Mouse (Mus musculus) kidney, adult 9 months (tissue): ENCODE results near the gene Ranbp6.
A peak's percentile ranks its signal among the peaks of the same experiment; 100 is the strongest.

Experiments
- DNase-seq: peaks from one replicate; pipeline ENCODE4 v3.0.0; 2022

The Ranbp6 gene

DNA sequence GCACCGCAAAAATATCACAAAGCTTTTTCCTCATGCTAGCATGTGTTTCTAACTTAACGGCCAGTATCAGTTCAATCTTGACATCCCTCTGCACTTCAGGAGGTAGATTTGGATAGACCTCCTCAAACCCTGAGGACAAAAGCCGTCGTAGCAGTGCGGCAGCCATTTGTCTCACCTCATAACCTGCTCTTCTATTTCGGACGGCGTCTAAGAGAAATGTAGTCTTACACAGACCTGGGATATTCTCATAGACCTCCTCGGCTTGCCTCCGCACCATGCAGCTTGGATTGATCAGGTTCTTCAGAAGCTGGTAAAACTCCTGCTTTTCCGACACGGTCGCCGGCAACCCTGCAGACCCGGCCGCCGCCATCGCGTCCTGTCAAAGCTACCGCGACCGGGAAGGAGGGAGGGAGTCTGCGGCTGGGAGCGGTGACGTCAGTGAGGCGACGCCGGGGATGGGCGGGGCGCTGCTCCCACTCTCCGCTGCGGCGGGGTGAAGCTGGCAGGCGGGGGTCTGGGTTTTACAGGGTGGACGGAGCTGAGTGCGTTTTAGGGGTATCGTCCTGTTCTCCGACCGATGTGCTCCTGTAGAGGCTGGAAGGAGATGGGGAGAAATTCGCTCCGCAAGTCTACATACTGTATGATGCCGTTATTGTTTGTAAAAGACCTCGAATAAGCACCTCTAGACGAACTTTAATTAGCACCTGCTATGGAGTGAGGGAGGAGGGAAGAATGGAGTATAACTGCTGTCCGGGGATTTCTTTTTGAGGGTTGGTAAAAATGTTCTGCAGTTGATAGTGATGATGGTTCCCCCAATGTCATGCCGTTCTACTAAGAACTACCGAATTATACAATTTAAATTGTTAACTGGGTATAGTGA, at the start of gene Ranbp6:
Gene Ranbp6 (minus strand): TSS at position 394 of the 880 bp plus-strand sequence.
- DNase-seq, result peak; percentile 90

DNA sequence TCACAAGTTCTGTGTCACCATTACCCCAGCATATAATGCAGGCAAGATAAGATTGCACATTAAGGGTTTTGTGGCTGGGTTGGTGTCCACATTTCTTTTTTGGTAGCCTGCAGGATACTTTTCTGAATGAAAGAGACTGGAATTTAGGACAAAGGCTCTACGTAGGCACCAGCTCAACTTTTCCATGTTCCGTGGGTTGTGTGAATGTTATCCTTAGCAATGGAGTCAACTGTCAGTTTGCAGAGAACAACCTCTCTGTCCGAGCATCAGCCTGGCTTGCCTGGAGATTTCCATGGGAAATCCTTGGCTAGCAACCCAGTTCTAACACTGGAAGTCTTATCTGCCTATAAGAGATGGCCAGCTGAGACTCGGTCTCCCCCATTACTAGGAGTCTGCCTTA, 48.0 kb upstream of the Ranbp6 start:
- DNase-seq, result no peak

DNA sequence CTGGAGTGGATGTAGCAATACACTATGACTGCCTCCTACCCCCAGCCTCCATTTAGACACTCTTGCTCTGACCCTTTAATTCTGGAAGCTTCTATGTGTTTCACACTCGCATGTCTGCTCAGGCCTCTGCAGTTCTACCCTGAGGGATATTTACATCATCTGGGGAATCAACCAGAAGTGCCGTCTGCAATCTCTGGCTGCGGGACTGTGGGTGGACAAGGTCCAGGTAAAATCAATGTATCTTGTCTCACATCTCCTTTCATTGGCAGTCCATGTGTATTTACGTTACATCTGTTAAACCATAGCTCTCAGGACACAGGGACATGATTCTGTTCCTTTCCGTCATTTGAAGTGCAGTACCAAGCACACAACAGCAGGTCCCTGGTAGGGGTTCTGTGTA, 44.5 kb upstream of the Ranbp6 start:
- DNase-seq, result no peak

DNA sequence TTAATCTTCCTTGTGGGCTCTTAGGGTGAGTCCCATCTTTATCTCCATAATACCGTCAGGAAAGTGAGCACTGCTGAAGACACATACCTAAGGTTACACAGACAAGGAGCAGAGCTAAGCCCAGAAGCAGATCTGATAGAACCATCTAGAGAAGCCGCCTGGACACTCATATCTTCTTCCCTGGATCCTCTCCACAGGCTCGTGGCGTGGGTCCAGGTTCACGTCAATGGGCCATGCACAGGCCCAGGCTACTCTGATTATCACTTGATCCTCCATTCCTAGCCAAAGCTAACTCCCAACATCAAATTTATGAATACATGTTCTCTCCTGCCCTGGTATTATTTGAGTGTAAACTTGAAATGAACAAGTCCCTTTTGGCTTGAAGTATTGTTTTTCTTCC, 40.9 kb upstream of the Ranbp6 start:
- DNase-seq, result no peak

DNA sequence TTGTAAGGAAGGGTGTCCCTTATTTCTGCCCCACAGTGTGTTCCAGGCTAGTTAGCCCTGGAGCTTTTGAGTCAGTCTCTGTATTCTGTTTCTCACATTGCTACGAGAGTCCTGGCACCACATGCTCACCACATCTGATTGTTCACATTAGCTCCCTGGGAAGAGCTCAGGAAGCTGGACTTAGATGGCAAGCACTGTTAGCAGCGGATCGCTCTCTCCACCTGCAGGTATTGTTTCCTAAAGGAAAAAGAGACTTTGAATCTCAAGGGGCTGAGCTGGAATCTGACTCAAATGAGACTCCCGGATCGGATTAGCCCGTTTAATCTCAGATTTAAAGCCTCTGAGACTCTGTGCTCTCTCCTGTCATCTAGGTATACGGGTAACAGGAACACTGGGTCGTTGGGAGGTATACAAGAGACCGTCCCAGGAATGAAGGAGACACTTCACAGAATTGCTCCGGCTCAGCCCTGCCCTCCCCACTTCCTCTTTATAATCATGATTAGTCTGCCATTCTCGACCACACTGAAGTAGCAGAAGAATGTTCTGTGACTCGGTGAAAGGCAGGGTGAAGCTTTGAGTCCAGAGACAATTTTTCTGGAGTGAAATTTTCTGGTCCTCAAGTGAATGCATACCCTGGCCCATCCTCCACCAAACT, 38.4 kb upstream of the Ranbp6 start:
- DNase-seq, result no peak

DNA sequence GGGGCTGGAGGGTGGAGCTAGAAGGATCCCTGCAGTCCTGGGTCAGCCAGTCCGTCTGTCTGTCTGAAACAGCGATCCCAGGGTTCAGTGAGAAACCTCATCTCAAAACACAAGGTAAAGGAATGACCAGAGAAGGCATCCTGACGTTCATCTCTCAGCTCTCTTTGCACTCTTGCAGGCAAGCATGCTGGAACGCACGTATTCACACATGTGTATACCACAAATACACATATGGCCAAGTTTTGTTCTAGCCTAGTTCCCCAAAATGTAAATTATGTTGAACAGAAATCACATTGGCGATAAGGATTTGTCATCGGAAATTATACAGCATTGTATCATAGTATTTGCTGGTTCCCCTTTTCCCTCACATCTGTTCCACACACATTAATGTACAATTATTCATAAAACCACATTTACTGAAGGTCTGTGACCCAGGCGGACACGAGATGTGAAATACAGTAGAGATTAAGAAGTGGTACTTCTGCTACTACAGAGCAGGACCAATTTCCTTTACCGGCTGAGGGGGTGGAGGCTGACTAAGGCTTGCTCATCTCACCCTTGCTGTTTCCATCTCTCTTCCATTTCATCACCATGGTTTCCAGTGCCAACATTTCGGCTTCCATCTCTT, 37.3 kb upstream of the Ranbp6 start:
- DNase-seq, result no peak

DNA sequence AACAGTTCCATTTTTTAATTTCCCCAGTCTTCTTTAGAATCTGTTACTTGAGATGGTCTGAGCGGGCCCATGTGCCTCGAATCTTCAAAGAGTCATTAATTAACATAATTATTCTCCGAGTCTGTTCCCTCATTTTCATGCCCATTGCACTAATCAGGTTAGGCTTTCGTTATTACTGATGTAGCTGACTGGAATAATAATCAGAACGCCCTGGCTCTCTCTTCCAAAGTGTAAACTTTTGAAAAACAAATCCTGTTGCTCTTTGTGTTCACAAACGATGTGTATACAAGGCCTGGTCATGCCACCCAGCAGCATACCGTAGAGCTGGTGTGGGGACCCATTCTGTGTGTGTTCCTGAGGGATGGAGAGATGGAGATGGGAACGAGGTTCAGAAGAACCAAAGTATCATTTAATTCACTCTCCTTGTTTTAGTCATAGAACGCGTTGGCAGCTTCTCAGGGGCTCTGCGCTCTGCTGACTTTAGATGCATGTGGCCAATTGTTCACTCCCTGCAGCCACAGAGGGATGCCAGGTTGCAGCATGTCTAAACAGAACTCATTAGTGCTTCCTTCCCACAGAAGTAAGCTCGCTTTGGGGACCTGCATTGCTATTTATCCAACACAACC, 31.4 kb upstream of the Ranbp6 start:
- DNase-seq, result no peak

DNA sequence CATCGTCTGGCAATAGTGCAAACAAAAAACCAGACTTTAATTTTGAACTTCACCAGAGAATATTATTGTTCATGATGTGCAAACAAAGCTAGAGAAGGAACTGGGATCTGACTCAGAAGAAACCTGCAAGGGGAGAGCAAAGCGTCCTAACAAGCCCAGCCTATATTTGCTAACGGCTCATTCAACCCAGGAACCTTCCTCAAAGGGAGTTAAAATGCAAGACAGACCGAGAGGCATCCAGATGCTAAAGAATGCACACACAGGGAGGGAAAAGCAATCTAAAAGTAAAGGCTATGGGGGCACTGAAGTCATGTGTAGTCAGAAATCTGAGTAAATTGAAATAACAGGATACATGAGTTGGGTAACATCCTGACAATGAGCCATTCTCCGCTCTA, 30.9 kb upstream of the Ranbp6 start:
- DNase-seq, result no peak

DNA sequence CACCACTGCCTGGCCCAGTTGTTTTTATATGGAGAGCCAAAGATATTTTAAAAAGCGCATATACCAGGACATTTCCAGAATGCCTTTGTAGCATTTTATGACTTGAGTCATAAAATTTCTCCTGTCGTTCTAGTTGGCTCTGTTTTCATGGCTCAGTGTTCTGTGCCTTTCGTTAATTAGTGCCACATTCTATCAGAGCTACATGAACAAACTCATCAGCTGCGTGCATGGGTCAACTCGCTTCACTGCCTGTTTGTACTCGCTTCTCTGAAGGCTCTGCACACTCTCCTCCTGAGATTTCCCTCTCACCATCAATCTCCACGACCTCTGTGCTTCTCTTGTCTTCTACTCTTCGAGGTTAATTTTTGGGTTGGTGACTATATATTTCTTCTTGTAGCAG, 30.2 kb upstream of the Ranbp6 start:
- peak; percentile 39 for DNase-seq

DNA sequence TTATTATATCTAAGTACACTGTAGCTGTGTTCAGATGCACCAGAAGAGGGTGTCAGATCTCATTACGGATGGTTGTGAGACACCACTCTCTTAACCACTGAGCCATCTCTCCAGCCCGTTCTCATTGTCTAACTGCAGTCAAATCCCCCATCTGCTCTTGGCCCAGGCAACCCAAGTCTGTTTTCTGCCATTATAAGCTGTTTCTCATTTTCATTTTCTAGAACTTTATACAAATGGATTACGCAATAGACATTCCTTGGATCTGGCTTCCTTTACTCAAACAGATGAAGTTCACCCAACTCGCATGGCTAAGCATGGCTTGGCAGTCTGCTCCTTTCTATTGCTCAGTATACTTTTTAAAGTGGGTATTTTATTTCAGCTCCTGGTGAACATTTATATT, 27.9 kb upstream of the Ranbp6 start:
- peak; percentile 29 for DNase-seq

DNA sequence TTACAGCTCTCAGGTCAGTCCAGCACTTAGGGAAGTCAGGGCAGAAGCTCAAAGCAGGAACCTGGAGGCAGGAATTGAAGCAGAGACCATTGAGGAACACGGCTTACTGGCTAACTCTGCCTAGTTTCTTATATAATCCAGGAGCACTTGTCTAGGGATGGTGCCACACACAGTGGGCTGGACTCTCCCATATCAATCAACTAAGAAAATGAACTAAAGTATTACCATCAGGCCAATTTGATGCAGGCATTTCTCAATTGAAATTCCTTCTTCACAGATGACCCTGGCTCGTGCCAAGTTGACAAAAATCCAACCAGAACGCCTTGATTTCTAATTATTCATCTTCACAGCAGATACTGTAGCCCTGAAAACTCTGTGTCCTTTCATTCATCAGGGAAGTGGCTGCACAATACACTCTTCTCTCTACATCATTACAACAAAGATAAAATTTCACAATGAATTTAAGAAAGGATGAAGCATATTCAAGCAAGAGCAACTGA, 25.9 kb upstream of the Ranbp6 start:
- no peak for DNase-seq

DNA sequence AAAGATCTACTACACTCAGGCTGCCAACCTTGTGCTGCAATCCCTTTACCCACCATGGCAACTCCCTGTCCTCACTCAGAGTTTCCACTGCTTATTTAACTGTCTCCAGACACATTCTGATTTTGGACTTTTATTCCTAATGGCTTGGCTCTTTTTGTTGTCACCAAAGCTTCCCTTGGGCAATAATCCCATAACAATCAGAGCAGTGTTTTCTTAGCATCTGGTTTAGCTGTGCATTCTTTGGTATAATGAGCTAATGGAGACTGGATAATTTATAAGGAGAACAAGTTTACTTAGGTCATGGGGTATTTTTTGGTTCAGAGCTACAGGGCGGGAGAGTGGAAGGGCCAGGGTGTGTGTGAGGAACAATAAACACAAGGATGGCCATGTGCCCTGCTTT, 25.4 kb upstream of the Ranbp6 start:
- no peak for DNase-seq

DNA sequence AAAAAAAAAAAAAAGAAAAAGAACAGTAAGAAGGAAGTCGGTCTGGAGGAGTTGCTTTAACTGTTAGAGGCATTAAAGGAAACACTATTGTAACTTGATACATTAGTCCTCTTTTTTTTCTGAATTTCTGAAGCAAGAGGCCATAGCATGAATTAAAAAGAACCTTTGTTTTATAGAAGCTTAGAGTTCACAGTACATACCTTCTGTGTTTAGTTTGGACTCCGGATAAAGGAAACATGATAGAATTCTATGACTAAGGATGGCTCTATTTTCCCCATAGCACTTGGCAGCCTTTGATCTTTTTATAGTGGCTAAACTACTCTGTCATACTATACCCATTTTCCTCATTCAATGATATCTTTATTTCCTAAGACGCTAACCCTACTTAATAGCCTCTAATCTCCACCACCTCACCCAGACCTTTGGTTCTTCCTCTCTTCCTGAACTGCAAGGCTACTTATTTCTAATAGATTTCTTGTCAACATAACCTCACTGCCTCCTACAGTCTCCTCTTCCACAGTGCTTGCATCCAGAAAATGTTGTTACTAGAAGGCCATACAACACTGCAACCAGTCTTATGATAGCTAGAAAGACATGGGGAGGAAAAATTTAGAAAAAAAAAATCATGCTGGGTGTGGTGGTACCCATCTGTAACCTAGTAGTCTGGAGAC, 22.7 kb upstream of the Ranbp6 start:
- no peak for DNase-seq

DNA sequence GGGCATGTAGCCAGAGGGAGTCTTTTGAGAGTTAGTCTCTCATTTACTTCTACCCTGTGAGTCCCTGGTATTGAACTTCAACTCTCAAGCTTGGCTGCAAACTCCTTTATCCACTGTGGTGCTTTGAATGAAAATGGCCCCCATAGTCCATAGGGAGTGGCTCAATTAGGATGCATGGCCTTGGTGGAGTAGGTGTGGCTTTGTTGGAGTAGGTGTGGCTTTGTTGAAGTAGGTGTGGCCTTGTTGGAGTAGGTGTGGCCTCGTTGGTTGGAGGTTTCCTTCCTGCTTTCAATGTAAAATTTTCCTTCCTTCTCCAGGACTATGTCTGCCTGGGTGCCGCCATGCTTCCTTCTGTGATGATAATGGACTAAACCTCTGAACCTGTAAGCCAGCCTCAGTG, 18.1 kb upstream of the Ranbp6 start:
- DNase-seq, result no peak

DNA sequence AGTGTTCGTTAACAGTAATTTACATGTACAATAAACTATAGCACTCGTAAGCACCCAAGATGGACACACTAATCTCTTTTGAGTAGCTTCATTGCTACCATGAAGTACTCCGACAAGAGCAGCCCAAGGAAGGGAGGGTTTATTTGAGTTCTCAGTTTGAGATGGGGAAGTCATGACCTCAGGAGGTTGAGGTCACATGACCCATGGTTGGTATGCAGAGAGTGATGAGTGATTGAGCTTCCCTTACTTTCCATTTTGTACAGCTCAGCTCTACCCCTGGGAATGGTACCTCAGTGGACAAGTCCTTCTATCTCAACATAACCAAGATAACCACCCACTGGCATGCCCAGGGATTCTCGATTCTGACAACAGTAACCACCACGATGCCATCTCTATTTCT, 15.8 kb upstream of the Ranbp6 start:
- DNase-seq, result no peak

DNA sequence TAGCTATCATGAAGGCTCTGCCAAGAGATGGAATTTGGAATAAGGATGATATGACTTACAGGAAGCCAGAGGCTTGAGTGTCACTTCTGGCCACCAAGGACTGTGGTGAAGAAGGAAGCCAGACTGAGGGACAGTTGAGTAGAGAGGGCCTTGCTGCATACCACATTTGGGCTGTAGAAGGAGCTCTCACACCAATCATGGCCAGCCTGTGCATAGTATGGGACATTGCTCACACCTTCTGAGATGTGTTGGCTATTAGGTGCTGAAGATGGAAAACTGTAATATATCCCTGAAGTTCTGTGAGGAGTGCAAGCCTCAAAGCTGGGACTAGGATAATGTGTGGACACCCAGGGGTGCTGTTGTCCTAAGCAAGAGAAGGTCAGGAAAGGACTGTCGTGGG, 13.9 kb upstream of the Ranbp6 start:
- peak; percentile 50 for DNase-seq

DNA sequence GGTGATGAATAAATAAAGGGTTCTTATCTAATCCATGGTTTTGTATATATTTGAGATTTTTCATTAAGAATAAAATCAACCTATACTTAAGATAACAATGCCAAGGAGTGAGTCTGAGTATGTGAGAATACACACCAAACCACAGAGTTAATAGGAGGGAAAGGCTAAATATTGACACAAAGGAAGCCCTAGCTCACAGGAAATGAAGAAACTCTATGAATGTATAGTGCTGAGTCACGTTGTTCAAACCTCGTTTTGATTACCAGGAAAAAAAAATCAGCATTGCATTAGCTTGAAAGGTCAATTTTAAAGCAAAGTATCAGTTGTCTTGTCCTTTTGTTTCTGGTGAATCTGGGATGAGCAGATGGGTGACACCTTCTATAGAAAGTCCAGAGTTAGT, 12.2 kb upstream of the Ranbp6 start:
- no peak for DNase-seq

DNA sequence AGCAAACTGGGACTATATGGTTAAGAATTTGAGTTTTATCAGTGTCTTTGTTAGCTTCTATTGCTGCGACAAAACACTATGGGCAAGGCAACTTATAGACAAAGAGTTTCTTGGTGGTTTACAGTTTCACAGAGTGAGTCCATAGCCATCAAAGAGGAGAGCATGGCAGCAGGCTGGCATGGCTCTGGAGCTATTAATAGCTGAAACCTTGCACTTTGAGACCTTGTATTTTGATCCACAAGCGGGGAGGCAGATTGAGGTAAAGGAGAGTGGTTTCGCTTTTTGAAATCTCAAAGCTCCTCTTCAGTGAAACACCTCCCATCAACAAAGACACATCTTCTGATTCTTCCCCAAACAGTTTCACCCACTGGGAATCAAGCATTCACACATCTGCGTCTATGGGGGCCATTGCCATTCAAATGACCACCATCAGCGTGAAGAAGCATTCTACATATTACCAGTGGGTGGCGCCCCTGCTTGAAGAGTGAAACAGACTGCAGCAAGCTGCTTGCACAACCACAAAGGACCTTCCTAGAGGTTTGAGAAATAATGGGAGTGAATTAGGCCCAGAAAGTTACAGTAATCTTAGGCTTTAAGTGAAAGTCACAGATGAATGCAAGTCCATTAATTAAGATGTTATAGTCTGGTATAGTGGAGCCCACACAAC, 11.4 kb upstream of the Ranbp6 start:
- DNase-seq, result peak; percentile 87

DNA sequence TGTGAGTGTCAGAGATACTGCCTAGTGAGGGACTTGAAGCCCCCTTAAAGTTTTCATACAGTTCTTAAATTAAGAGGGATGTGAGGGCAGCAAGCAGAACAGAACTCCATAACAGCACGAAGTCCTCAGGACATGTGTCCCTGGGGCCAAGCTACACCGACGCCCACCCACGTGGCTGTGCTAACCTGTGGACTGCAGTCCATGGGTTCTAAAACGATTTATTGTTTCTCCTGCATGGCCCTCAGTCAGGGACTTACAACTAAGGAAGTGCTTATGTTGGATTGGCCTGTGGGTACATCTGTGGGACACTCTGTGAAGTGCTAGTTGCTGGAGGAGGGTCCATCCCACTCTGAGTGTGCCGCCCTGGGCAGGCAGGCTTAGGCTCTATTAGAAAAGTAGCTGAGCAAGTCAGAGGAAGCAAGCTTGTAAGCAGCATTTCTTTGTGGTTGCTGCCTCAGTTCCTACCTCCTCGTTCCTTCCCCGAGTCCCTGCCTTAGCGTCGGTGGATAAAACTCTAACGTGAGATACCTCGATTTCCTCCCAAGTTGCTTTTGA, 10.8 kb upstream of the Ranbp6 start:
- DNase-seq, result peak; percentile 49

DNA sequence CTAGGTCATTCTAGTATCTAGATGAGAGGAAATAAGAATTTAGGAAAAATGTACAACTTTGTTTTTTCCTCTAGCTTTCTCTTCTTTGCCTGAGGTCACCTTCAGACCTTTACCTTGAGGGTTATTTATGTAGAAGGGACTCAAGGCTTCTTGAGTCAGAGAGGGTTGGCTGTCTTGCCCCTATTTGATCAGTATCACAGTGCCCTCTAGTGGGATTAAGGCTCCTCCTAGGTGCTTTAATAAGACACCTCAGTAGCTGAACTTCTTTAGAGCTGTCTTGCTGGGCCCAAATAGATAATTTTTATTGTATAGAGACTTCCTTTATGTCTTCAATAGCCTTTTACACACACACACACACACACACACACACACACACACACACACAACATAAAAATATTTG, 8.2 kb upstream of the Ranbp6 start:
- DNase-seq, result peak; percentile 87

DNA sequence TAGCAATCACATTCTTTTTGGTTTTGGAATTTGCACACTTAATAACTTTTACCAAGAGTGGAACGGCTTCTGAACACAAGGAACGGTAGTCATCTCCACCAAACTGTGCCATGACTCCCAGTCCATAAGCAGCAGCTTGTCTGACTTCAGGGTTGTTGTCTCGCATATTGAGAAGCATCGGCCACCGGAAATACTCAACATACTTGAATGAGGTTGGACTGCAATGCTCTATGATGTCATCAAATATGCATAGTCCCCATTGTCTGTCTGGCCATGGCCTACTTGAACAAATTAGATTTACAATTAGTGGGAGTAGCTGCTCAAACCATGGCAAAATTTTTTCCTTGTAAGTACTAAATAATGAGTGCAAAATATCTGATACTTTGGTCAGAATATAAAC, 2.8 kb downstream of the Ranbp6 start:
- DNase-seq, result no peak
